ENCODE assay signal across 15 mouse cellular contexts in genomic region chr13:116313636-116314530, GRCm38 (mm10). TPM values are rescaled to one million over a fixed set of nuclear protein-coding genes. Genes with fewer than 3 reads are reported as not detected.
DNase-seq lines count a peak whose midpoint lies in the region; ATAC-seq and TF ChIP-seq lines count a peak whose summit lies in the region.
"Had no signal": no experiment of that assay in that cellular context is flagged by ENCODE, and none has a peak within 500 bp of the region (broad histone marks: within the 10 kb centered on the region; RNA-seq: fewer than 3 reads in every experiment).

No protein-coding gene starts in this region.

- H3K27me3 ChIP-seq in hindbrain, embryonic 11.5 days (ENCODE audit: control insufficient read depth, insufficient read depth, low read length) = peaks cover 59% of the 10 kb centered on the region
- H3K27me3 ChIP-seq in hindbrain, embryonic 16.5 days (replicated peaks; ENCODE audit: control insufficient read depth, insufficient read depth, low read length) = peaks cover 48% of the 10 kb centered on the region
- peaks cover 50% of the 10 kb centered on the region for H3K27me3 ChIP-seq in forebrain, postnatal 0 days (ENCODE audit: insufficient read depth, low read length)
- peaks cover 45% of the 10 kb centered on the region for H3K27me3 ChIP-seq in neural tube, embryonic 14.5 days (ENCODE audit: control insufficient read depth, insufficient read depth, low read length)
- H3K27me3 ChIP-seq in intestine, embryonic 15.5 days (replicated peaks) = peaks cover 47% of the 10 kb centered on the region
- H3K27me3 ChIP-seq: CH12.LX had no signal

- H3K4me1 ChIP-seq in hindbrain, embryonic 11.5 days (replicated peaks; ENCODE audit: control insufficient read depth, insufficient read depth, low read length) = no peaks in the 10 kb centered on the region
- peaks cover 5% of the 10 kb centered on the region for H3K4me1 ChIP-seq in hindbrain, embryonic 16.5 days (ENCODE audit: control insufficient read depth, insufficient read depth, low read depth, low read length)
- no peaks in the 10 kb centered on the region for H3K4me1 ChIP-seq in forebrain, postnatal 0 days (ENCODE audit: insufficient read depth)
- peaks cover 4% of the 10 kb centered on the region for H3K4me1 ChIP-seq in neural tube, embryonic 14.5 days (ENCODE audit: control insufficient read depth, insufficient read depth, low read length)
- H3K4me1 ChIP-seq in intestine, embryonic 15.5 days (replicated peaks) = peaks cover 3% of the 10 kb centered on the region

- under 1% methylated on average over 28 of the region's 28 CpGs for WGBS in hindbrain, embryonic 11.5 days
- WGBS in hindbrain, embryonic 16.5 days = under 1% methylated on average over 28 of the region's 28 CpGs
- WGBS in forebrain, postnatal 0 days = 2% methylated on average over 28 of the region's 28 CpGs
- under 1% methylated on average over 28 of the region's 28 CpGs for WGBS in neural tube, embryonic 14.5 days
- WGBS in intestine, embryonic 15.5 days = 5% methylated on average over 28 of the region's 28 CpGs

- H3K4me2 ChIP-seq in hindbrain, embryonic 11.5 days (replicated peaks; ENCODE audit: low read depth, low read length) = 0 out of 2 replicates have a peak overlapping the region, but pooled peaks have one; percentile 19
- H3K4me2 ChIP-seq in hindbrain, embryonic 16.5 days (ENCODE audit: low read length) = no peak overlapping the region; the same call in 1 of the 2 replicates
- peak overlapping the region; percentile 28 for H3K4me2 ChIP-seq in forebrain, postnatal 0 days (ENCODE audit: low read depth)
- H3K4me2 ChIP-seq in neural tube, embryonic 14.5 days (ENCODE audit: low read depth, low read length) = no peak overlapping the region; the same call in 1 of the 2 replicates
- H3K4me2 ChIP-seq in intestine, embryonic 15.5 days (replicated peaks) = no peak overlapping the region; the same call in 1 of the 2 replicates

- H3K27ac ChIP-seq in hindbrain, embryonic 11.5 days (ENCODE audit: low read depth, low read length) = no peak overlapping the region
- H3K27ac ChIP-seq in hindbrain, embryonic 16.5 days (ENCODE audit: low read depth, low read length) = no peak overlapping the region
- H3K27ac ChIP-seq in forebrain, postnatal 0 days (ENCODE audit: low read depth, low read length) = no peak overlapping the region
- H3K27ac ChIP-seq in neural tube, embryonic 14.5 days (ENCODE audit: low read depth, low read length) = peak overlapping the region; percentile 39
- H3K27ac ChIP-seq in intestine, embryonic 15.5 days = no peak overlapping the region
- H3K27ac ChIP-seq: liver, embryonic 14.5 days had no signal

- ATAC-seq in hindbrain, embryonic 11.5 days (ENCODE audit: low FRiP score) = no peak
- ATAC-seq in hindbrain, embryonic 16.5 days = no peak
- no peak for ATAC-seq in forebrain, postnatal 0 days
- ATAC-seq in neural tube, embryonic 14.5 days (ENCODE audit: low read depth) = no peak
- no peak for ATAC-seq in intestine, embryonic 15.5 days
- no peak for ATAC-seq in erythroblast, adult 5-6 weeks (replicated peaks; ENCODE audit: low FRiP score, poor library complexity, severe bottlenecking)
- ATAC-seq: inflammation-experienced regulatory T-cells, adult 6 months had no signal

- H3K4me3 ChIP-seq in hindbrain, embryonic 11.5 days (ENCODE audit: low read depth, low read length) = no peak overlapping the region
- H3K4me3 ChIP-seq in hindbrain, embryonic 16.5 days (ENCODE audit: low read length) = no peak overlapping the region
- H3K4me3 ChIP-seq in forebrain, postnatal 0 days (ENCODE audit: low read depth, low read length) = 0 out of 2 replicates have a peak overlapping the region, but pooled peaks have one; percentile 7
- 0 out of 2 replicates have a peak overlapping the region, but pooled peaks have one; percentile 5 for H3K4me3 ChIP-seq in neural tube, embryonic 14.5 days (ENCODE audit: low read depth, low read length)
- no peak overlapping the region for H3K4me3 ChIP-seq in intestine, embryonic 15.5 days (replicated peaks)

- H3K9ac ChIP-seq in hindbrain, embryonic 11.5 days (ENCODE audit: low read depth, low read length) = no peak overlapping the region
- H3K9ac ChIP-seq in hindbrain, embryonic 16.5 days (ENCODE audit: low read depth, low read length) = no peak overlapping the region
- 0 out of 2 replicates have a peak overlapping the region, but pooled peaks have one; percentile 23 for H3K9ac ChIP-seq in forebrain, postnatal 0 days
- no peak overlapping the region for H3K9ac ChIP-seq in neural tube, embryonic 14.5 days (replicated peaks; ENCODE audit: low read depth, low read length)
- no peak overlapping the region for H3K9ac ChIP-seq in intestine, embryonic 15.5 days
- H3K9ac ChIP-seq: liver, embryonic 14.5 days had no signal

- H3K9me3 ChIP-seq in hindbrain, embryonic 11.5 days (ENCODE audit: control insufficient read depth, low read length) = no peaks in the 10 kb centered on the region
- H3K9me3 ChIP-seq in hindbrain, embryonic 16.5 days (ENCODE audit: control insufficient read depth, low read length) = peaks cover 5% of the 10 kb centered on the region
- no peaks in the 10 kb centered on the region for H3K9me3 ChIP-seq in forebrain, postnatal 0 days (ENCODE audit: low read length)
- no peaks in the 10 kb centered on the region; the same call in 1 of the 2 replicates for H3K9me3 ChIP-seq in neural tube, embryonic 14.5 days (ENCODE audit: control insufficient read depth, low read length)
- no peaks in the 10 kb centered on the region for H3K9me3 ChIP-seq in intestine, embryonic 15.5 days

- peak; percentile 56 for DNase-seq in hindbrain, embryonic 11.5 days (ENCODE audit: low spot score)
- DNase-seq in embryo, embryonic 11 days = peak; percentile 66
- DNase-seq in forebrain, postnatal 0 days = peak; percentile 31
- DNase-seq in adrenal gland, postnatal 14 days = no peak
- DNase-seq: adrenal gland, adult 2 months; cerebellum, adult 8-10 months; thymus, postnatal 14 days had no signal

- no peaks in the 10 kb centered on the region for H3K36me3 ChIP-seq in hindbrain, embryonic 11.5 days (ENCODE audit: control insufficient read depth, insufficient read depth, low read length)
- no peaks in the 10 kb centered on the region for H3K36me3 ChIP-seq in hindbrain, embryonic 16.5 days (ENCODE audit: control insufficient read depth, insufficient read depth, low read length)
- no peaks in the 10 kb centered on the region for H3K36me3 ChIP-seq in forebrain, postnatal 0 days (ENCODE audit: insufficient read depth)
- H3K36me3 ChIP-seq in neural tube, embryonic 14.5 days (ENCODE audit: control insufficient read depth, insufficient read depth, low read length) = no peaks in the 10 kb centered on the region
- H3K36me3 ChIP-seq in intestine, embryonic 15.5 days = no peaks in the 10 kb centered on the region

- no peak for TF ChIP-seq CTCF in forebrain, postnatal 0 days (IDR thresholded peaks at IDR 0.05; ENCODE audit: low read depth)

RNA-seq across cellular contexts. Expression of gene Isl1, which starts 4.4 kb away (rescaled TPM):
- 46.5 and 60.5 TPM in 2 replicates for polyA plus RNA-seq in hindbrain, embryonic 11.5 days (2014; fragmentation: Nextera tagmentation; extraction: Ambion mirVana)
- 14.6 and 29.3 TPM in 2 replicates for polyA plus RNA-seq in hindbrain, embryonic 16.5 days (2015; fragmentation: Nextera tagmentation; extraction: Ambion mirVana)
- total RNA-seq in forebrain, postnatal 0 days (2014; rRNA removed) = 54.9 and 62.9 TPM in 2 replicates
- polyA plus RNA-seq in forebrain, postnatal 0 days (2015; fragmentation: Nextera tagmentation; extraction: Ambion mirVana) = 39.5 and 46.5 TPM in 2 replicates
- 30.4 and 85.9 TPM in 2 replicates for polyA plus RNA-seq in neural tube, embryonic 14.5 days (2014; fragmentation: Nextera tagmentation; extraction: Ambion mirVana)
- total RNA-seq in adrenal gland, postnatal 14 days (2021) = 3.1 and 4.5 TPM in 2 replicates
- polyA plus RNA-seq in intestine, embryonic 15.5 days (2015; fragmentation: Nextera tagmentation; extraction: Ambion mirVana) = 9.6 and 11.2 TPM in 2 replicates
- not detected in 2 replicates for total RNA-seq in erythroblast, adult 5-6 weeks (2015; ENCODE audit: low replicate concordance)
- not detected in 2 replicates for total RNA-seq in erythroblast, adult 5-6 weeks (2017; ENCODE audit: low replicate concordance)
- total RNA-seq: CH12.LX; layer of hippocampus, adult 8-10 months had no signal
- polyA plus RNA-seq: inflammation-experienced regulatory T-cells, adult 6 months had no signal

Comparison
In these comparisons a context has a peak if more than half of its experiments do, and no peak if none do; other contexts are left out.
1. H3K4me2 ChIP-seq: peak in hindbrain, embryonic 11.5 days (single experiment) and forebrain, postnatal 0 days (single experiment); none in hindbrain, embryonic 16.5 days (single experiment), neural tube, embryonic 14.5 days (single experiment) and intestine, embryonic 15.5 days (single experiment).
2. H3K4me3 ChIP-seq: peak in forebrain, postnatal 0 days (single experiment) and neural tube, embryonic 14.5 days (single experiment); none in hindbrain, embryonic 11.5 days (single experiment), hindbrain, embryonic 16.5 days (single experiment) and intestine, embryonic 15.5 days (single experiment).